ENCODE assay signal across 16 mouse cellular contexts in the genomic region with DNA sequence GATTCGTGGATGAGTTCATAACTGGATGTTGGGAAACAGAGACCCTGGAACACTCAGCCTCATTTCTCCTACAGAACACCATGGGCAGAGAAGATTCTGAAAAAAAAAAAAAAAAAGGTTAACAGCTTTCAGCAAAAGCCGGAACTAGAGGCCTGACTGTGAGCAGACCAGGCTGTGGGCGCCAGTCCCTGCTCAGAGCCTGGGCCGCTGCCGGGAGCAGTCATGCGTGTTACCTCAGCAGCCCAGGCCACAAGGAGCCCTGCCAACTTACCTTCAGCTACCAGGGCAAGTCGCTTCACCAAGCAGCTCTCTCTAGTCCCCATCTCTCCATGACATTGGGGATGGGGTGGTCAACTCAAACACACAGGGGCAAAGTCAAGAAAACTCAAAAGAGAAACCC.
DNase-seq lines count a peak whose midpoint lies in the region; ATAC-seq lines count a peak whose summit lies in the region.
"Had no signal": no experiment of that assay in that cellular context is flagged by ENCODE, and none has a peak within 500 bp of the region (broad histone marks: within the 10 kb centered on the region; RNA-seq: fewer than 3 reads in every experiment).

No protein-coding gene starts in this region.

- no peak for ATAC-seq in forebrain, embryonic 11.5 days (replicated peaks; ENCODE audit: low FRiP score)
- ATAC-seq: CD4-positive, CD25-positive, alpha-beta regulatory T cell, adult 4 months; midbrain, embryonic 13.5 days had no signal

- no peak overlapping the region for H3K4me3 ChIP-seq in forebrain, embryonic 11.5 days (ENCODE audit: low read depth, low read length)
- H3K4me3 ChIP-seq: hindbrain, embryonic 13.5 days; left cerebral cortex, adult 2 months; midbrain, embryonic 13.5 days had no signal

- WGBS in forebrain, embryonic 11.5 days = 89% methylated on average over 7 of the region's 7 CpGs

- peak; percentile 3 to 22 for DNase-seq in spleen, postnatal 36 days (ENCODE audit: low spot score in 2 of 2)
- DNase-seq in spleen, adult 12 weeks (ENCODE audit: low spot score) = no peak
- peak; percentile 83 for DNase-seq in cerebellum, adult 8-10 months
- DNase-seq in kidney, adult 9 months = peak; percentile 76
- DNase-seq in forebrain, embryonic 11.5 days (ENCODE audit: low spot score) = no peak
- DNase-seq in natural killer cell, adult 2 months (ENCODE audit: low spot score in 2 of 2) = no peak
- no peak for DNase-seq in heart, postnatal 14 days
- DNase-seq in thymus, postnatal 0 days (ENCODE audit: low spot score) = no peak
- DNase-seq: gastrocnemius, postnatal 14 days; lung, adult 18-20 months had no signal

- no peak overlapping the region for H3K9ac ChIP-seq in forebrain, embryonic 11.5 days (ENCODE audit: low read length)
- H3K9ac ChIP-seq: hindbrain, embryonic 13.5 days; midbrain, embryonic 13.5 days had no signal

- H3K27ac ChIP-seq in forebrain, embryonic 11.5 days (ENCODE audit: low read depth, low read length) = no peak overlapping the region
- H3K27ac ChIP-seq: hindbrain, embryonic 13.5 days; kidney, postnatal 0 days; left cerebral cortex, adult 2 months; macrophage; midbrain, embryonic 13.5 days had no signal

- no peaks in the 10 kb centered on the region for H3K27me3 ChIP-seq in forebrain, embryonic 11.5 days (ENCODE audit: control insufficient read depth, insufficient read depth, low read length)
- H3K27me3 ChIP-seq: hindbrain, embryonic 13.5 days; midbrain, embryonic 13.5 days had no signal

- intact Hi-C loops in heart, postnatal 14 days (cut with DNase I) = no loop called here

- H3K36me3 ChIP-seq in forebrain, embryonic 11.5 days (ENCODE audit: control insufficient read depth, insufficient read depth, low read length) = no peaks in the 10 kb centered on the region
- H3K36me3 ChIP-seq: hindbrain, embryonic 13.5 days; midbrain, embryonic 13.5 days had no signal

- no peak overlapping the region for H3K4me2 ChIP-seq in forebrain, embryonic 11.5 days (ENCODE audit: low read depth, low read length, severe bottlenecking)
- H3K4me2 ChIP-seq: hindbrain, embryonic 13.5 days; midbrain, embryonic 13.5 days had no signal

- no peaks in the 10 kb centered on the region for H3K4me1 ChIP-seq in forebrain, embryonic 11.5 days (replicated peaks; ENCODE audit: control insufficient read depth, insufficient read depth, low read length)
- H3K4me1 ChIP-seq: hindbrain, embryonic 13.5 days; midbrain, embryonic 13.5 days had no signal

- no peaks in the 10 kb centered on the region for H3K9me3 ChIP-seq in forebrain, embryonic 11.5 days (ENCODE audit: control insufficient read depth, low read length)
- H3K9me3 ChIP-seq: hindbrain, embryonic 13.5 days; midbrain, embryonic 13.5 days had no signal

Comparison
In these comparisons a context has a peak if more than half of its experiments do, and no peak if none do; other contexts are left out.
1. DNase-seq: peak in spleen, postnatal 36 days (2 of 2), cerebellum, adult 8-10 months (single experiment) and kidney, adult 9 months (single experiment); none in spleen, adult 12 weeks (single experiment), forebrain, embryonic 11.5 days (single experiment), natural killer cell, adult 2 months (0 of 2), heart, postnatal 14 days (0 of 2) and thymus, postnatal 0 days (single experiment).